Mouse (Mus musculus) cerebellum, postnatal 10 days (tissue): ENCODE data around the gene Olfr1324.
"Not testable (repeated sequence)": the region's sequence is repeated elsewhere in the genome, so short reads cannot be mapped to it uniquely, and the experiment has no call there.

Experiments
- DNase-seq, 2 experiments: peaks; one replicate each; pipeline ENCODE4 v3.0.0; 2021; ENCODE audit warnings: mixed read lengths in 2 of 2

Olfr1324 gene

GRCm38 (mm10) chrX:50428398-50428797 is at the start of gene Olfr1324:
TSS of gene Olfr1324 (minus strand) at chrX:50428498.
- DNase-seq: no peak

- not testable (repeated sequence) for DNase-seq
Measured at GRCm38 (mm10) chrX:50470341-50470740, 42.0 kb upstream of the Olfr1324 start.

- DNase-seq: no peak
Measured at GRCm38 (mm10) chrX:50456136-50456535, 27.8 kb upstream of the Olfr1324 start.

- no peak for DNase-seq
Measured at GRCm38 (mm10) chrX:50443352-50443751, 15.1 kb upstream of the Olfr1324 start.

- DNase-seq: peak; percentile 58 to 70
Measured at GRCm38 (mm10) chrX:50442696-50443095, 14.4 kb upstream of the Olfr1324 start.

GRCm38 (mm10) chrX:50432499-50432898 is 4.2 kb upstream of the Olfr1324 start:
- DNase-seq: peak in 1 of 2 experiments; percentile 3

- DNase-seq: no peak
Measured at GRCm38 (mm10) chrX:50427712-50428328, 478 bp downstream of the Olfr1324 start.

GRCm38 (mm10) chrX:50425899-50426436 is 2.3 kb downstream of the Olfr1324 start:
- DNase-seq: peak; percentile 73 to 76

- not testable (repeated sequence) for DNase-seq
Measured at GRCm38 (mm10) chrX:50410361-50410760, 17.9 kb downstream of the Olfr1324 start.

- not testable (repeated sequence) for DNase-seq
Measured at GRCm38 (mm10) chrX:50390616-50391015, 37.7 kb downstream of the Olfr1324 start.

GRCm38 (mm10) chrX:50374978-50375377 is 53.3 kb downstream of the Olfr1324 start:
- no peak for DNase-seq
